Mouse (Mus musculus) thymus, adult 2 months (tissue): Measurements from ENCODE around the gene Sorcs3.

ENCODE experiments used
- CTCF ChIP-seq: fragments of 200-500 bp; IDR thresholded peaks from 2 replicates; pipeline ENCODE4 v1.5.1; 2012; ENCODE audit warnings: mild to moderate bottlenecking, control low read depth, low read length, moderate library complexity, borderline replicate concordance; ENCODE audit not compliant: control insufficient read depth, poor library complexity, insufficient read depth; ENCODE audit errors: extremely low read depth
- POLR2A ChIP-seq: fragments of 200-500 bp; IDR thresholded peaks from 2 replicates; pipeline ENCODE4 v1.6.1; 2012; ENCODE audit warnings: mild to moderate bottlenecking, low read length, control low read depth, moderate library complexity; ENCODE audit not compliant: control insufficient read depth, poor library complexity, insufficient read depth; ENCODE audit errors: extremely low read depth

DNA sequence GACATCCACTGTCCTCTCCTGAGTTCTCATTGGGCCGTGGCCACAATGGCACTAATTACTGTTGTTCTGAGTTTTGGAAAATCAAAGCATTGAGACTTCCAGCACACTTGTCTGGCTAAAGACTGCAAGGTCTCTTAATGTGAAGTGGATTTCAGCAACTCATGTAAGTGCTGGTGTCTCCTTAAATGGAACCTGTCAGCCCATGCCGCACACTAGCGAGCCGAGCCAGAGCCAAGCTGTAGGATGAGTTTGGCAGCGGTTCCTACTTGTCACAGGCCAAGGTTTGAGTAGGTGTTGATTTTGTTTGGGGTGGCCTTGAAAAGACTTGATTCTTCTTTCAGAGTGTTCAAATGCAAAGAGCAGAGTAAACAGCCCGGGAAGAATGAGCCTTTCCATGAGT lies 445.8 kb downstream of the Sorcs3 start:
- TF ChIP-seq CTCF (no peak), POLR2A (no peak)
